Mouse (Mus musculus) embryo, embryonic 11.5 days (tissue): ENCODE data around the gene Top2b.

Experiments
- DNase-seq: peaks from one replicate; pipeline ENCODE4 v3.0.0-alpha.2; 2012; ENCODE audit warnings: low read depth, low spot score

Gene Top2b

GRCm38 (mm10) chr14:16364878-16365337 lies at the start of gene Top2b:
TSS of gene Top2b (plus strand) at chr14:16365179.
- peak; percentile 95 for DNase-seq

GRCm38 (mm10) chr14:16316715-16317114 lies 48.3 kb upstream of the Top2b start:
- DNase-seq, result no peak

- no peak for DNase-seq
Observed at GRCm38 (mm10) chr14:16319818-16320217, 45.2 kb upstream of the Top2b start.

- no peak for DNase-seq
Observed at GRCm38 (mm10) chr14:16324394-16324793, 40.6 kb upstream of the Top2b start.

- no peak for DNase-seq
Observed at GRCm38 (mm10) chr14:16325208-16325607, 39.8 kb upstream of the Top2b start.

GRCm38 (mm10) chr14:16328531-16328930 lies 36.4 kb upstream of the Top2b start:
- peak; percentile 68 for DNase-seq

GRCm38 (mm10) chr14:16328959-16329480 lies 36.0 kb upstream of the Top2b start:
- DNase-seq, result peak; percentile 8

GRCm38 (mm10) chr14:16329756-16330155 lies 35.2 kb upstream of the Top2b start:
- no peak for DNase-seq

- no peak for DNase-seq
Observed at GRCm38 (mm10) chr14:16334260-16334659, 30.7 kb upstream of the Top2b start.

GRCm38 (mm10) chr14:16335835-16336417 lies 29.1 kb upstream of the Top2b start:
- DNase-seq, result no peak

- no peak for DNase-seq
Observed at GRCm38 (mm10) chr14:16347505-16347904, 17.5 kb upstream of the Top2b start.

- no peak for DNase-seq
Observed at GRCm38 (mm10) chr14:16359704-16360103, 5.3 kb upstream of the Top2b start.

- DNase-seq, result no peak
Observed at GRCm38 (mm10) chr14:16364161-16364831, 683 bp upstream of the Top2b start.

- peak; percentile 32 for DNase-seq
Observed at GRCm38 (mm10) chr14:16365362-16366173, 589 bp downstream of the Top2b start.

GRCm38 (mm10) chr14:16366174-16366889 lies 1.4 kb downstream of the Top2b start:
- no peak for DNase-seq

- no peak for DNase-seq
Observed at GRCm38 (mm10) chr14:16366986-16367385, 2.0 kb downstream of the Top2b start.

- no peak for DNase-seq
Observed at GRCm38 (mm10) chr14:16372761-16373160, 7.8 kb downstream of the Top2b start.

- DNase-seq, result no peak
Observed at GRCm38 (mm10) chr14:16373190-16373589, 8.2 kb downstream of the Top2b start.

GRCm38 (mm10) chr14:16379917-16380570 lies 15.1 kb downstream of the Top2b start:
- peak; percentile 63 for DNase-seq

- no peak for DNase-seq
Observed at GRCm38 (mm10) chr14:16384783-16385182, 19.8 kb downstream of the Top2b start.

GRCm38 (mm10) chr14:16405187-16405586 lies 40.2 kb downstream of the Top2b start:
- DNase-seq, result no peak
